Mouse (Mus musculus): ENCODE measurements at regions not wholly inside any gene's neighbourhood (a gene's known extent, or its start where the extent isn't known, plus 50 kb on each side); places are given as distances from the start of the nearest gene placed in this dataset.
A peak's percentile ranks its signal among the peaks of the same experiment; 100 is the strongest.

GRCm38 (mm10) chr12:25763061-25763460 is 652.0 kb downstream of the Rnf144a start:
- no peak for ATAC-seq (ENCODE audit: insufficient number of reproducible peaks, insufficient read depth, low FRiP score, low TSS enrichment)
- Histone ChIP-seq H3K4me2 (replicated peaks) (no peak overlapping the region), H3K4me1 (no peaks in the 10 kb centered on the region), H3K4me3 (no peak overlapping the region), H3K9me3 (peaks cover 5% of the 10 kb centered on the region; the same call in 1 of the 2 replicates), H3K27me3 (no peaks in the 10 kb centered on the region), H3K36me3 (no peaks in the 10 kb centered on the region), H3K9ac (no peak overlapping the region), H3K27ac (no peak overlapping the region)
- 97% methylated on average over 1 of the region's 1 CpGs for WGBS

GRCm38 (mm10) chr12:25757014-25757413 is 658.0 kb downstream of the Rnf144a start:
- H3K4me3 ChIP-seq = no peak overlapping the region
- H3K4me2 ChIP-seq (replicated peaks) = no peak overlapping the region
- ATAC-seq (ENCODE audit: insufficient number of reproducible peaks, insufficient read depth, low FRiP score, low TSS enrichment) = no peak
- H3K4me1 ChIP-seq = no peaks in the 10 kb centered on the region
- H3K9me3 ChIP-seq = peaks cover 5% of the 10 kb centered on the region; the same call in 1 of the 2 replicates
- no peak overlapping the region for H3K27ac ChIP-seq
- no peaks in the 10 kb centered on the region for H3K36me3 ChIP-seq
- H3K9ac ChIP-seq = no peak overlapping the region
- H3K27me3 ChIP-seq = no peaks in the 10 kb centered on the region
- 91% methylated on average over 5 of the region's 5 CpGs for WGBS

DNA sequence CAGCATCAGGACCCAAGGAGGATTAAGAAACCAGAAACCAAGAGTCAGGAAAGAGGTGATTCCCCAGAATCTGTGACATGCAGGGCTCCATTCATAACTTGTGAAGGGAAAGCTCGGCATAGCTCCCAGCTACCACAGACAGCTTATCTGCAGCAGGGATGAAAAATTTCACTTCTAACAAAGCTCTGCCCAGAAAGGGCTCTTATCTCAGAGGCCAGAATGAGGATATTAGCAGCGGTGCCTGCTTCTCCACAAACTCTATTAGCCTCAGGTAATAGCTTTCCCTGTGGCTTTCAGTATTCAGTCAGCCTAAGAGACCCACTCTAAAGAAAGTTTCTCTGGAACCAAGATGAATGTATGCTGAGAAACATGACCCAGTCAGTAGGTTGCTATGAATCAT is 636.9 kb upstream of the Id2 start:
- 69% methylated on average over 2 of the region's 2 CpGs for WGBS
- Histone ChIP-seq H3K9ac (no peak overlapping the region), H3K9me3 (no peaks in the 10 kb centered on the region), H3K27me3 (no peaks in the 10 kb centered on the region), H3K4me1 (no peaks in the 10 kb centered on the region), H3K4me2 (replicated peaks) (no peak overlapping the region), H3K27ac (no peak overlapping the region), H3K36me3 (no peaks in the 10 kb centered on the region), H3K4me3 (no peak overlapping the region)
- no peak for ATAC-seq (ENCODE audit: insufficient number of reproducible peaks, insufficient read depth, low FRiP score, low TSS enrichment)

- H3K4me3 ChIP-seq = no peak overlapping the region
- no peak overlapping the region for H3K27ac ChIP-seq
- H3K36me3 ChIP-seq = no peaks in the 10 kb centered on the region
- H3K4me2 ChIP-seq (replicated peaks) = no peak overlapping the region
- no peak overlapping the region for H3K9ac ChIP-seq
- H3K27me3 ChIP-seq = no peaks in the 10 kb centered on the region
- H3K9me3 ChIP-seq = no peaks in the 10 kb centered on the region
- 37% methylated on average over 2 of the region's 2 CpGs for WGBS
- no peak for ATAC-seq (ENCODE audit: insufficient number of reproducible peaks, insufficient read depth, low FRiP score, low TSS enrichment)
- no peaks in the 10 kb centered on the region for H3K4me1 ChIP-seq
Measured at GRCm38 (mm10) chr12:25725774-25726173, 628.8 kb upstream of the Id2 start.

- 88% methylated on average over 1 of the region's 1 CpGs for WGBS
- no peaks in the 10 kb centered on the region for H3K27me3 ChIP-seq
- no peak overlapping the region for H3K4me3 ChIP-seq
- no peak overlapping the region for H3K4me2 ChIP-seq (replicated peaks)
- H3K27ac ChIP-seq = no peak overlapping the region
- H3K36me3 ChIP-seq = no peaks in the 10 kb centered on the region
- H3K4me1 ChIP-seq = no peaks in the 10 kb centered on the region
- no peaks in the 10 kb centered on the region for H3K9me3 ChIP-seq
- ATAC-seq (ENCODE audit: insufficient number of reproducible peaks, insufficient read depth, low FRiP score, low TSS enrichment) = no peak
- H3K9ac ChIP-seq = no peak overlapping the region
Measured at GRCm38 (mm10) chr12:25711186-25711585, 614.2 kb upstream of the Id2 start.

DNA sequence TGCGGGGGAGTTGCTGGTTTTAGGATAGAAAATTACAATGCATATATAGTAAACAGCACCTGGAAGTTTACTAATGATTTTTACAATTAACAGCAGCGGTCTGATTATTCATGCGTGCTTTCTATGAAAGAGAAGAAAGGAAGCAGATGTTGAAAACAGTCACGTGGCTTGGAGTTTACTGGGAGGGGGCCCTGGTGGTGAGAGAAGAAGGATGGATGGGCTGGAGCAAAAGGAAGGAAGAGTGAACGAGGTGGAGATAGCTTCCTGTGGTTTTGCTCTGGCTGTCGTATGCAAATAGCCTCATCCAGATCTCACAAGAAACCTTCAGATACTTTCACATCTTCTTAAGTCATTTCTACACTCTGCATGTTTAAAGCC is 606.1 kb upstream of the Id2 start:
- H3K27me3 ChIP-seq = no peaks in the 10 kb centered on the region
- H3K4me3 ChIP-seq = peak overlapping the region; percentile 18; the same call in 1 of the 2 replicates
- WGBS = 19% methylated on average over 6 of the region's 6 CpGs
- H3K27ac ChIP-seq = no peak overlapping the region
- peaks cover 2% of the 10 kb centered on the region; the same call in 1 of the 2 replicates for H3K4me1 ChIP-seq
- H3K36me3 ChIP-seq = no peaks in the 10 kb centered on the region
- H3K4me2 ChIP-seq (replicated peaks) = peak overlapping the region; percentile 46
- no peak overlapping the region for H3K9ac ChIP-seq
- ATAC-seq (ENCODE audit: insufficient number of reproducible peaks, insufficient read depth, low FRiP score, low TSS enrichment) = no peak
- no peaks in the 10 kb centered on the region for H3K9me3 ChIP-seq

DNA sequence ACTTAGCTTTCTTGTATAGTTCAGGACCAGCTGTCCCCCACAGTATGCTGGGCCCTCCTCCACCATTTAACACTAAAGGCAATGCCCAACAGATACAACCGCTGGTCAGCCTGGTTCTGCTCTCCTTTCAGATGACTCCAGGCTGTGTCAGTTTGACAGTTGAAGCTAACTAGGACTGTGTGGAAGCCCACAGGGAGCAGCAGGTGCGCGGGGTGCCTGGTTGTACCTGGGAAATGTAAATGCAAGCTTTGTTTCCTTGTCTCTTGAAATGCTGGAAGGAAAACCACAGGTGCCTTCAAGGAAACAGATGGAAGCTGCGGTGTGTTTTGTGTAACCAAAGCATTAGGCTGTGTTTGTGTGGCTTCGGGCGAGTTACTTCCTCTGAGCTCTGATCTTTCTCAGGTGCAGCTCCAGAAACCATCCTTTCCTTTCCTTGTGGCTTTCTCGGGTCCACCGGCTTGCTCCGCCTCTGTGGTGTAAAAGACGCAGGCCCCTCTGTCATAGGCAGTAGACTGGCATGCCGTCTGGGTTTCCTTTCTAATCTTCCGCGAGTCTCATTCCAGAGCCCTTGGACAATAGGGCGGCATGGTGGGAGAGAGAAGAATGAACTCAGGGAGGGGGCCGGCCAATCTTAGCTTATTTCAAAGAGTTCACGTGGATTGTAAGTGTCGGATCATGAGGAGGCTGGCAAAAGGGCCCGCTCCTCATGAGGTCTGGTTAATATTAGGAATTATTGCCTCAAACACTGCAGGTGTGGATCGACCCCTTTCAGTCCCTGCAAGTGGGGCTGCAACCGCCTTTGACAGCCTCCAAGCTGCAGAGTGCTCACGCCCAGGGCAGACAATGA is 605.5 kb upstream of the Id2 start:
- no peaks in the 10 kb centered on the region for H3K27me3 ChIP-seq
- peak overlapping the region; percentile 18; the same call in 1 of the 2 replicates for H3K4me3 ChIP-seq
- peak overlapping the region; percentile 46 for H3K4me2 ChIP-seq (replicated peaks)
- H3K4me1 ChIP-seq = peaks cover 2% of the 10 kb centered on the region; the same call in 1 of the 2 replicates
- 12% methylated on average over 21 of the region's 21 CpGs for WGBS
- no peaks in the 10 kb centered on the region for H3K9me3 ChIP-seq
- H3K27ac ChIP-seq = no peak overlapping the region
- no peaks in the 10 kb centered on the region for H3K36me3 ChIP-seq
- H3K9ac ChIP-seq = no peak overlapping the region
- no peak for ATAC-seq (ENCODE audit: insufficient number of reproducible peaks, insufficient read depth, low FRiP score, low TSS enrichment)

- Histone ChIP-seq H3K9me3 (no peaks in the 10 kb centered on the region), H3K4me3 (no peak overlapping the region)
- ATAC-seq (ENCODE audit: insufficient number of reproducible peaks, insufficient read depth, low FRiP score, low TSS enrichment) = no peak
Measured at GRCm38 (mm10) chr12:25687063-25687462, 590.1 kb upstream of the Id2 start.

DNA sequence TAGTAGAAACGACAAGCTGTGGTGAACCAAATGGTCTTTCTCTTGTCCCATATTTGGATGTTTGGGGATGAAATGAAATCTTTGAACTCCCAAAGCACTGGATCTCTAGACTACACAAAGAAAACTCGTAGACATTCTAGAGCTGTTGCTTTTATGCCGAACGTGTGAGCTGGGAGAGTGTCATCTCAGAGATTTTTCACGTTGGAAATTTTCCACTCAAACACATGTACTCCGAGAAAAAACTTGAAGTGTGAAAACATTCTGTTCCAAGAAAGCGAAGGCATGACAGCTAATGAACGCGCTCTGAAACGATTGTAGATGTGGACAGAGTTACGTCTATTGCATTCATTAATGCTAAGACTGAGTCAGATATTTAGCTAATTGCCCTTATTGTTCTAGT is 579.7 kb upstream of the Id2 start:
- Histone ChIP-seq H3K27me3 (no peaks in the 10 kb centered on the region), H3K4me2 (replicated peaks) (no peak overlapping the region), H3K4me3 (no peak overlapping the region), H3K9me3 (no peaks in the 10 kb centered on the region), H3K4me1 (no peaks in the 10 kb centered on the region), H3K9ac (no peak overlapping the region), H3K36me3 (no peaks in the 10 kb centered on the region), H3K27ac (no peak overlapping the region)
- no peak for ATAC-seq (ENCODE audit: insufficient number of reproducible peaks, insufficient read depth, low FRiP score, low TSS enrichment)
- WGBS = 91% methylated on average over 11 of the region's 11 CpGs

More at GRCm38 (mm10) chr12:25687063-25687462, 590.1 kb upstream of the Id2 start:
- no peak overlapping the region for H3K27ac ChIP-seq
- no peaks in the 10 kb centered on the region for H3K36me3 ChIP-seq
- no peaks in the 10 kb centered on the region for H3K27me3 ChIP-seq
- no peak overlapping the region for H3K9ac ChIP-seq
- no peak overlapping the region for H3K4me2 ChIP-seq (replicated peaks)
- no peaks in the 10 kb centered on the region for H3K4me1 ChIP-seq

DNA sequence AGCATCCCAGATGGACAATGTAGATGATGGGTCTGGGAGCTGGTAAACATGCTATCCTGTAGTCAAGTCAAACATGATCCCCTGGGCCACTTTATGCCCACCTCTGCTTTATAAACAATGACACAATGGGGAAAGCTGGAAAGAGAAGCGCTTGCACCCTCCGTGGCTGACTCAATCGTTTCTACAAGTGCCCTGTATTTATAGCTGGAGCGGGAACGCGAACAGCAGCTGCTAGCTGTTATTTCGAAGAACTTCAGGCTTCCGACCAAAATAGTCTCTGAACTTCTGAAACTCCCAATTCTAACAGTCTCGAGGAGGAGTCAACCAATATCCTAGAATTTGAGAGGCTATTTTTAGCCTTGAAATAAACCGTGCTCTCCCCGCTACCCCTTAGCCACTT is 571.4 kb upstream of the Id2 start:
- no peak overlapping the region for H3K4me2 ChIP-seq (replicated peaks)
- H3K27ac ChIP-seq = no peak overlapping the region
- no peak overlapping the region for H3K9ac ChIP-seq
- H3K4me1 ChIP-seq = no peaks in the 10 kb centered on the region
- H3K36me3 ChIP-seq = no peaks in the 10 kb centered on the region
- WGBS = 89% methylated on average over 11 of the region's 11 CpGs
- no peak overlapping the region for H3K4me3 ChIP-seq
- H3K9me3 ChIP-seq = no peaks in the 10 kb centered on the region
- ATAC-seq (ENCODE audit: insufficient number of reproducible peaks, insufficient read depth, low FRiP score, low TSS enrichment) = no peak
- H3K27me3 ChIP-seq = no peaks in the 10 kb centered on the region

DNA sequence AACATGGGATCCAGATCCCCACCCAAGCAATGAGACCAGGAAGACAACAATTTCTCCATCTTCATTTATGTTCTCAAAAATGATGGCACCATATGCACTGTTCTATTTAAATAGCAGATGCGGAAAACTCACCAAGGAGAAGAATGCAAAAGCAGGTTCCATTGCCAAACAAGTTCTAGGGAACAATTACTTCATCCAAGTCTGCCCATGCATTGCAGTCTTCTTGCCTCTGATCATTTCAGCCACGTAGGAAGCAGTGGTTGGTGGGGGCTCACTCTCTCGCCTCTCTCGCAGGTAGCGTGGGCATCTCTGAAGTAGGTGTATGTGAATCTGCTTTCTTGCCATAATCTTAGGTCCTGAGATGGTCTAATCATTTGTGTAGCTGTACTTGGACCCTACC is 557.5 kb upstream of the Id2 start:
- H3K4me3 ChIP-seq = no peak overlapping the region
- 92% methylated on average over 5 of the region's 5 CpGs for WGBS
- ATAC-seq (ENCODE audit: insufficient number of reproducible peaks, insufficient read depth, low FRiP score, low TSS enrichment) = no peak

GRCm38 (mm10) chr12:25650237-25650636 is 553.3 kb upstream of the Id2 start:
- H3K36me3 ChIP-seq = no peaks in the 10 kb centered on the region
- no peaks in the 10 kb centered on the region for H3K9me3 ChIP-seq
- no peak overlapping the region for H3K4me2 ChIP-seq (replicated peaks)
- no peak overlapping the region for H3K4me3 ChIP-seq
- ATAC-seq (ENCODE audit: insufficient number of reproducible peaks, insufficient read depth, low FRiP score, low TSS enrichment) = no peak
- peak overlapping the region; percentile 59 for H3K27ac ChIP-seq
- H3K27me3 ChIP-seq = no peaks in the 10 kb centered on the region
- H3K9ac ChIP-seq = no peak overlapping the region
- 37% methylated on average over 3 of the region's 3 CpGs for WGBS
- H3K4me1 ChIP-seq = peaks cover 12% of the 10 kb centered on the region

More for the DNA sequence above, 557.5 kb upstream of the Id2 start:
- peaks cover 12% of the 10 kb centered on the region for H3K4me1 ChIP-seq
- H3K9ac ChIP-seq = no peak overlapping the region
- no peaks in the 10 kb centered on the region for H3K27me3 ChIP-seq
- H3K36me3 ChIP-seq = no peaks in the 10 kb centered on the region
- no peaks in the 10 kb centered on the region for H3K9me3 ChIP-seq
- H3K27ac ChIP-seq = no peak overlapping the region
- H3K4me2 ChIP-seq (replicated peaks) = no peak overlapping the region

Data from embryonic facial prominence, embryonic 12.5 days (tissue).